Mouse (Mus musculus) heart, embryonic 12.5 days (tissue): ENCODE data around the gene Grpel1. TPM values are rescaled to one million over a fixed set of nuclear protein-coding genes. Genes with fewer than 3 reads are reported as not detected.

ENCODE experiments used
- ATAC-seq: fragments of 200-750 bp; cut with Nextera tagmentation; 2 replicates; pipeline ENCODE4 v1.8.0; 2017; ENCODE audit warnings: moderate TSS enrichment, moderate library complexity; ENCODE audit not compliant: insufficient number of reproducible peaks, low FRiP score
- H3K27ac ChIP-seq: fragments of 300-500 bp; sonication (generic); 2 replicates; pipeline ENCODE4 v1.5.1; 2016; ENCODE audit warnings: mild to moderate bottlenecking, moderate library complexity; ENCODE audit not compliant: poor library complexity, severe bottlenecking
- H3K27me3 ChIP-seq: fragments of 300-500 bp; sonication (generic); replicated peaks from 2 replicates; pipeline ENCODE4 v1.6.1; 2016; ENCODE audit warnings: mild to moderate bottlenecking, moderate library complexity
- H3K36me3 ChIP-seq: fragments of 300-500 bp; sonication (generic); 2 replicates; pipeline ENCODE4 v1.6.1; 2016; ENCODE audit warnings: mild to moderate bottlenecking, moderate library complexity
- H3K4me1 ChIP-seq: fragments of 300-500 bp; sonication (generic); replicated peaks from 2 replicates; pipeline ENCODE4 v1.6.1; 2016; ENCODE audit warnings: mild to moderate bottlenecking
- H3K4me2 ChIP-seq: fragments of 300-500 bp; sonication (generic); 2 replicates; pipeline ENCODE4 v1.6.1; 2016; ENCODE audit warnings: mild to moderate bottlenecking, moderate library complexity
- H3K4me3 ChIP-seq: fragments of 300-500 bp; sonication (generic); 2 replicates; pipeline ENCODE4 v1.5.1; 2016; ENCODE audit warnings: mild to moderate bottlenecking
- H3K9ac ChIP-seq: fragments of 300-500 bp; sonication (generic); 2 replicates; pipeline ENCODE4 v1.6.1; 2016; ENCODE audit warnings: mild to moderate bottlenecking, moderate library complexity
- H3K9me3 ChIP-seq: fragments of 300-500 bp; sonication (generic); replicated peaks from 2 replicates; pipeline ENCODE4 v1.6.1; 2016; ENCODE audit warnings: mild to moderate bottlenecking, moderate library complexity
- WGBS: fragments of 180-500 bp; shearing (Covaris S2); methylation state at CpG from one replicate; pipeline ENCODE4 v1.1.7; 2016; 5-methylcytosine and 5-hydroxymethylcytosine counted together
- polyA plus RNA-seq: library from polyadenylated mRNA; unstranded; fragments of >200 nt; fragmentation: Nextera tagmentation; extraction: Ambion mirVana; gene quantifications from 2 replicates; pipeline ENCODE4 v1.2.1, GENCODE M21; 2016

Grpel1 gene
- polyA plus RNA-seq, 1 experiment from 2014 or later: 54.9 TPM

DNA sequence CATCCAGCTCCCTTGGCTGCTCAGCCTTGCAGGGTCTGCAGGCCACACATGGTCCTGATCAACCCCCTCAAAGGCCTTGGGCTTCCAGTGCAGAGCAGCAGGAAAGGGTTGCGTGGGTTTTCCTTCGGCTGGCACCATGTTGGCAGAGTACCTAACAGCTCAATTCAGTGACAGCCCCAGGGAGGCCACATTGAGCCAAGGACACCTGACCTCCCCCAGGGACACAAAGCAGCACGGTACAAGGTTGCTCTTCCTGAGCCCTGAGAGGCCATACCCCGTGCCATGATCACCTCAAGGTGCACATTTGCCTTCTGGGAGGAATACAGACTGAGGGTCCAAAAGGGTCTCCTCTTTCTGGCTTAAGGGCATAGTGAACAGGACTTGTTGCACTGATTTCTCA, 20.2 kb upstream of the Grpel1 start:
- peaks cover 52% of the 10 kb centered on the region for H3K27me3 ChIP-seq
- no peak overlapping the region for H3K4me2 ChIP-seq
- 0 out of 2 replicates have a peak, but pooled peaks cover 2% of the 10 kb centered on the region for H3K9me3 ChIP-seq
- no peak for ATAC-seq
- no peak overlapping the region for H3K4me3 ChIP-seq
- H3K4me1 ChIP-seq: peaks cover 17% of the 10 kb centered on the region
- H3K36me3 ChIP-seq: no peaks in the 10 kb centered on the region
- WGBS: 42% methylated on average over 4 of the region's 4 CpGs
- no peak overlapping the region for H3K9ac ChIP-seq
- H3K27ac ChIP-seq: no peak overlapping the region

DNA sequence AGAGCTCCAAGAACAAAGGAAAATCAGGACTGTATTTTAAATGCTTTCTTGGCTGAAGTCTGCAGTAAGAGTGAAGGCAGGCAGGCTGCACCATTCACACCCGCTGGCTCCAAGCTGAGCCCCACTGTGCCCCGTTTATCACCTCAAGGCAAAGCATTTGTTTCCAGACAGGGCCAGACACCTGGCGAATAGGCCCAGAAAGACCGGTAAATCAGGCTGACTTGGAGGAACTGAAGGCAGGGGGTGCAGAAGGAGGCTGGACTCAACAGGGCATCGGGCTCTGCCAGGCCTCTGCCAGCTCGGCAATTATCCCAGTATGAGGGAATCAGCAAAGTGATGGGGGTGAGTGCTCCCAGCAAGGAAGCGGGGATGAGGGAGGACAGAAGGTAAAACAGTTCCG, 19.8 kb upstream of the Grpel1 start:
- ATAC-seq: no peak
- no peak overlapping the region for H3K4me2 ChIP-seq
- no peak overlapping the region for H3K4me3 ChIP-seq
- no peak overlapping the region for H3K27ac ChIP-seq
- H3K9ac ChIP-seq: no peak overlapping the region
- WGBS: 26% methylated on average over 8 of the region's 8 CpGs
- peaks cover 52% of the 10 kb centered on the region for H3K27me3 ChIP-seq
- 0 out of 2 replicates have a peak, but pooled peaks cover 2% of the 10 kb centered on the region for H3K9me3 ChIP-seq
- no peaks in the 10 kb centered on the region for H3K36me3 ChIP-seq
- peaks cover 21% of the 10 kb centered on the region for H3K4me1 ChIP-seq

DNA sequence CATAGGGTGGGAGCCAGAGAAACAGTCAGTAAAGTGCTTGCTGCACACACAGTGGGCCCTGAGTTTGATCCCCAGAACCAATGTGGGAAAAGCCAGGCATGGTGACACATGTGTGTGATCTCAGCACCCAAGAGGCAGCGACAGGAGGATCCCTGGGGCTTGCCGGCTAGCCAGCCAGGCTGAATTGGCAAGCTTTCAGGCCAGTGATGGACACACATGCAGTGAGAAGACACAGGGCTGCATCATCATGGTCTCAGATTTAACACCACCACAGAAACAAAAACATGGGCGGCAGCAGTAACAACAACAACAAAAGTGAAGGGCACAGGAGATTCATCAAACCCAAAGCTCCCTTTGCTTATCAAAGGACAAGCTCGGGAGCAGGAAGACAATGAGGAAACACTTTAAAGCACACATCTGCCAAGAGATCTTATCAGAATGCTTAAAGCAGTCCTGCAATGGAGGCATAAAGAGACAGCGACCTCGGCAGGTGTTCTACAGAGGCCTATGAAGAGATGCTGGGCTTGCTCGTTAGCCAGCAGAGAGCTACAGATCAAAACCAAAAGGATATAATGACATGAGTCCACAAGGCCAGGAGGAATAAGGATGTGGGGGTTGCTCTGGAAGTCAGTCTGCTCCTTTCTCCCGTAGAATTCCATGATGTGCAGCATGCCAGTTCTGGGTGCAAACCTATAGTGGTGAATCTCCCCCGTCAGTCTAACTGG, 18.5 kb upstream of the Grpel1 start:
- ATAC-seq: no peak
- no peak overlapping the region for H3K9ac ChIP-seq
- no peak overlapping the region for H3K4me3 ChIP-seq
- peaks cover 52% of the 10 kb centered on the region for H3K27me3 ChIP-seq
- H3K9me3 ChIP-seq: no peaks in the 10 kb centered on the region
- WGBS: 35% methylated on average over 9 of the region's 9 CpGs
- H3K36me3 ChIP-seq: no peaks in the 10 kb centered on the region
- H3K4me2 ChIP-seq: no peak overlapping the region
- no peak overlapping the region for H3K27ac ChIP-seq
- peaks cover 32% of the 10 kb centered on the region for H3K4me1 ChIP-seq

DNA sequence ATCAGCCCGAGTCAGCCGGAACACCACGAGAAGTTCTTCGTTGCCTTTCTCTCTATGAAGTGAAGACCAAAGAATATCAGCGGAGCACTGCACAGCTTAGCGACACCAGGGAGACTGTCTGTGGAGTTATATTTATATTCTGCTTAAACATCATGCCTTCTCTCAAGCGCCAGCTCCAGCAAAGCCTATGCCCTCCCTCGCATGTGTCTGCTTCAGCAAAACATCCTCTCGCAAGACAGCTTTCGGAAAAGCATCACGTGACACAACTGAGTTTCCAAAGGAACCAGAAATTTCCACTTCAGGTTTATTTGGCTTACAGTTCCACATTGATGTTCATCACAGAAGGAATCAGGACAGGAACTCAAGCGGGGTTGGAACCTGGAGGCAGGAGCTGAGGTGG, 16.9 kb upstream of the Grpel1 start:
- Histone ChIP-seq H3K4me2 (no peak overlapping the region), H3K9ac (no peak overlapping the region), H3K9me3 (no peaks in the 10 kb centered on the region), H3K36me3 (no peaks in the 10 kb centered on the region), H3K27me3 (peaks cover 50% of the 10 kb centered on the region), H3K4me1 (peaks cover 36% of the 10 kb centered on the region), H3K27ac (no peak overlapping the region), H3K4me3 (no peak overlapping the region)
- no peak for ATAC-seq
- 89% methylated on average over 12 of the region's 12 CpGs for WGBS

DNA sequence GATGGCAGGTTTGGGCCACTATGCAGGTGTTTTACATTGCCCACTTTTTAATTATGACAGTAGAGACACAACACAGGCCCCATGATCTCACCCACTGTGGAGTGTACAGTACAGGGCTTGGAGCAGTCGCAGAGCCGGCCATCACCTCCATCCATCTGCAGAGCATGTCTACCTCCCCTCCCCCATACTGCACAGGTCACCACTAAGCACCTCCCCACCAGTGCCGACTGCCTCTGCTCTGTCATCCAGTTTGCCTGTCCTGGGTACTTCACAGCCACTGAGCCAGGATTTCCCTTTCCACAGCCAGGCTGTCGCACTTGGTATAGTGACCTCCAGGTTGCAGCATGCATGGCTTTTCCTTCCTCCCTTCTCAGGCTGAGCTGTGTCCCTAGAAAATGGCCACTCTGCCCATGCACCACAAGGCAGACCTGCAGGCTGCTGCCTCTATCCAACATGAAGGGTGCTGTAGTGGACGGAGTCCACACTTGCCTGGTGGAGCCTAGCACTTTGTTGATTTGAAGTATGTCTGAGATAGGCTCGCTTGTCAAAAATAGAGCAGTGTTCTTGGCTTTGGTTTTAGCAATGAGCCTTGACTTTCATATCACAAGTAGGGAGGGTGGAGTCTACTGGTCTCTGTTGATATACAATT, 15.0 kb upstream of the Grpel1 start:
- H3K9me3 ChIP-seq: no peaks in the 10 kb centered on the region
- H3K36me3 ChIP-seq: no peaks in the 10 kb centered on the region
- no peak overlapping the region for H3K9ac ChIP-seq
- WGBS: 42% methylated on average over 6 of the region's 6 CpGs
- peaks cover 30% of the 10 kb centered on the region for H3K27me3 ChIP-seq
- no peak overlapping the region for H3K4me3 ChIP-seq
- peaks cover 36% of the 10 kb centered on the region for H3K4me1 ChIP-seq
- peak overlapping the region; percentile 53 for H3K27ac ChIP-seq
- H3K4me2 ChIP-seq: peak overlapping the region; percentile 38
- ATAC-seq: peak; percentile 56; the same call in 1 of the 2 replicates

- no peak overlapping the region for H3K9ac ChIP-seq
- no peak overlapping the region for H3K4me3 ChIP-seq
- no peak overlapping the region for H3K27ac ChIP-seq
- H3K4me1 ChIP-seq: peaks cover 32% of the 10 kb centered on the region
- no peak overlapping the region for H3K4me2 ChIP-seq
- no peak for ATAC-seq
- 24% methylated on average over 9 of the region's 10 CpGs for WGBS
- H3K36me3 ChIP-seq: no peaks in the 10 kb centered on the region
- H3K27me3 ChIP-seq: peaks cover 17% of the 10 kb centered on the region
- H3K9me3 ChIP-seq: no peaks in the 10 kb centered on the region
These were observed 13.7 kb upstream of the Grpel1 start for GRCm38 (mm10) chr5:36451119-36451518.

DNA sequence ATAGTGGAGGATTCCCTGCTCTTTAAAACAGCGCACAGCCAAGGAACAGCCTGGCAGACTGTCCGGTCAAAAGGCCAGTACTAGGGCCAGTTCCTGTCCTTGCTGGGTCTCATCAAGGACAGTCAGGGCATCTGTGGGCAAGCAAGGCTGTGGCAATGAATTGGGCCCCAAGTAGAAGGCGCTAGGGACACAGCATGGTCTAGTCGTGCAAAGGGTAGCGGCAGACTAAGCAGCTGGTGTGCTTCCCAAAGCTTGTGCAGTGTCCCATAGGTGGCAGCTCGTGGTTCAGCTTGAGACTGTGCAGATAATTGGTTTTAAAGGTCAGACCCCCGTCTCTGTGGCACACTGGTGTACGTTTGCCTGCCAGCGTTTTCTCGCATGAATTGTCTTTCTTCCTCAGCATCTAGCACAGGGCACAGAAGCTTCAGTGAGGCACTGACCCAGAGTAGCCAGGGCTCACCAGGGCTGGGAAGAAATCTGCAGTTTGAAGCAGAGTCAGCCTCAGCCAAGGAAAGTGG, 12.9 kb upstream of the Grpel1 start:
- Histone ChIP-seq H3K4me1 (peaks cover 32% of the 10 kb centered on the region), H3K9ac (no peak overlapping the region), H3K27ac (no peak overlapping the region), H3K4me2 (no peak overlapping the region), H3K9me3 (no peaks in the 10 kb centered on the region), H3K4me3 (no peak overlapping the region), H3K36me3 (no peaks in the 10 kb centered on the region), H3K27me3 (peaks cover 10% of the 10 kb centered on the region)
- ATAC-seq: no peak
- 70% methylated on average over 10 of the region's 10 CpGs for WGBS

- Histone ChIP-seq H3K4me3 (no peak overlapping the region), H3K4me2 (no peak overlapping the region), H3K36me3 (no peaks in the 10 kb centered on the region), H3K9me3 (no peaks in the 10 kb centered on the region), H3K27ac (no peak overlapping the region), H3K4me1 (peaks cover 32% of the 10 kb centered on the region), H3K27me3 (peaks cover 9% of the 10 kb centered on the region; the same call in 1 of the 2 replicates), H3K9ac (no peak overlapping the region)
- WGBS: 75% methylated on average over 6 of the region's 6 CpGs
- ATAC-seq: no peak
These were observed 12.0 kb upstream of the Grpel1 start for GRCm38 (mm10) chr5:36452821-36453220.

DNA sequence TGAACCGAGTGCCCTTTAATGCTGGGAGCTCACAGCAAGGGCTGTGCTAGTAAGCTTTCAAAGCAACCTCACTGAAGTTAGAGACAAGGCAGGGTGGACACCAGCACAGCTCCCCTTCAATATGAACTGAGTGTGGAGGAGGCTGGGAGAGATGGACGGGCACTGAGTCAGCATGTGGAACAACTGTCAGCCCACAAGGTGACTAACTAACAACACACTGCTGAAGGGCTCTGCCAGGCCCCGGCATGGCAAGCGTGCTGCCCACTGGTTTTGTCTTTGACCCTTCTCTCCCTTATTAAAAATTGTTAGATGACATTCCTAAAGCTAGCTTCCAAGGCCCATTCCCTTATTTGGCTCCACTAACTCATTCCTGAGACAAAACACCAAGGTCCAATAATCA, 7.1 kb upstream of the Grpel1 start:
- Histone ChIP-seq H3K4me3 (no peak overlapping the region), H3K27ac (no peak overlapping the region), H3K4me2 (no peak overlapping the region), H3K36me3 (no peaks in the 10 kb centered on the region), H3K27me3 (peaks cover 10% of the 10 kb centered on the region; the same call in 1 of the 2 replicates), H3K9ac (no peak overlapping the region), H3K9me3 (no peaks in the 10 kb centered on the region), H3K4me1 (peaks cover 8% of the 10 kb centered on the region; the same call in 1 of the 2 replicates)
- no peak for ATAC-seq
- 75% methylated on average over 4 of the region's 4 CpGs for WGBS

DNA sequence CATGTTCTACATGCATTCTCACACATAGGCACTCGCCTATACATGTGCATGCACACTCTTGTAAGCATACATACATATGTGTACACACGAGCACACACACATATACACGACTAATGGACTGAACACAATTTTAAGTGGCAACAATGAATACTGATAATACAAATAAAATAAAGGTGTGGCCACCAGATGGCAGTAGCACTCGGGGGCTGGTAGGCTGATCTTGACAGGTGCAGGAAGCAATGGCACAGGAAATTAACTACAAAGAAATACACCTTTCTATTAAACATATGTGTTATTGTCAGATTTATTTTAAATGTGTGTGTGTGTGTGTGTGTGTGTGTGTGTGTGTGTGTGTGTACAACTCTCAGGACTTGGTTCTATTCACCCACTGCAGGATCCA, 5.9 kb upstream of the Grpel1 start:
- no peaks in the 10 kb centered on the region for H3K36me3 ChIP-seq
- no peak overlapping the region for H3K27ac ChIP-seq
- ATAC-seq: no peak
- H3K4me2 ChIP-seq: no peak overlapping the region
- no peaks in the 10 kb centered on the region for H3K9me3 ChIP-seq
- H3K9ac ChIP-seq: no peak overlapping the region
- 12% methylated on average over 4 of the region's 4 CpGs for WGBS
- H3K4me3 ChIP-seq: no peak overlapping the region
- H3K4me1 ChIP-seq: peaks cover 9% of the 10 kb centered on the region
- H3K27me3 ChIP-seq: peaks cover 10% of the 10 kb centered on the region; the same call in 1 of the 2 replicates

- Histone ChIP-seq H3K4me2 (no peak overlapping the region), H3K27me3 (peaks cover 10% of the 10 kb centered on the region; the same call in 1 of the 2 replicates), H3K4me3 (no peak overlapping the region), H3K27ac (no peak overlapping the region), H3K36me3 (no peaks in the 10 kb centered on the region), H3K9ac (no peak overlapping the region), H3K9me3 (no peaks in the 10 kb centered on the region), H3K4me1 (peaks cover 16% of the 10 kb centered on the region)
- ATAC-seq: no peak
- WGBS: 88% methylated on average over 2 of the region's 2 CpGs
These were observed 4.1 kb upstream of the Grpel1 start for GRCm38 (mm10) chr5:36460712-36461111.
